8 mouse cellular contexts compared by ENCODE assay signal in genomic region chr17:35236390-35236746, GRCm38 (mm10). TPM values are rescaled to one million over a fixed set of nuclear protein-coding genes. Genes with fewer than 3 reads are reported as not detected.
DNase-seq lines count a peak whose midpoint lies in the region; ATAC-seq and TF ChIP-seq lines count a peak whose summit lies in the region.

No protein-coding gene starts in this region.

- peak; percentile 28; the same call in 1 of the 2 replicates for TF ChIP-seq POLR2A in brain, embryonic 14.5 days (IDR thresholded peaks at IDR 0.05; ENCODE audit: borderline replicate concordance, extremely low read depth, insufficient read depth, insufficient read length, poor library complexity, severe bottlenecking)

- H3K4me2 ChIP-seq in heart, embryonic 11.5 days, result peak overlapping the region; percentile 90
- peak overlapping the region; percentile 70 for H3K4me2 ChIP-seq in kidney, embryonic 15.5 days
- H3K4me2 ChIP-seq in limb, embryonic 15.5 days, result peak overlapping the region; percentile 80
- peak overlapping the region; percentile 89 for H3K4me2 ChIP-seq in midbrain, postnatal 0 days (ENCODE audit: low read depth, low read length, poor library complexity, severe bottlenecking)

- peak overlapping the region; percentile 51 for H3K4me3 ChIP-seq in C2C12 (ENCODE audit: insufficient read depth, poor library complexity, severe bottlenecking)
- H3K4me3 ChIP-seq in heart, embryonic 11.5 days (ENCODE audit: low read depth, low read length), result peak overlapping the region; percentile 67
- peak overlapping the region; percentile 67 for H3K4me3 ChIP-seq in kidney, embryonic 15.5 days (replicated peaks)
- peak overlapping the region; percentile 57 for H3K4me3 ChIP-seq in limb, embryonic 15.5 days
- peak overlapping the region; percentile 42 for H3K4me3 ChIP-seq in midbrain, postnatal 0 days (ENCODE audit: low read depth, low read length)

- peaks cover 21% of the 10 kb centered on the region for H3K36me3 ChIP-seq in C2C12 (ENCODE audit: control insufficient read depth, insufficient read depth)
- H3K36me3 ChIP-seq in heart, embryonic 11.5 days (ENCODE audit: control insufficient read depth, insufficient read depth, low read length), result no peaks in the 10 kb centered on the region
- H3K36me3 ChIP-seq in kidney, embryonic 15.5 days, result peaks cover 14% of the 10 kb centered on the region
- peaks cover 3% of the 10 kb centered on the region; the same call in 1 of the 2 replicates for H3K36me3 ChIP-seq in limb, embryonic 15.5 days
- H3K36me3 ChIP-seq in midbrain, postnatal 0 days (ENCODE audit: insufficient read depth, low read length), result peaks cover 15% of the 10 kb centered on the region; the same call in 1 of the 2 replicates

- no peaks in the 10 kb centered on the region for H3K27me3 ChIP-seq in C2C12 (ENCODE audit: control insufficient read depth, insufficient read depth, insufficient read length)
- no peaks in the 10 kb centered on the region for H3K27me3 ChIP-seq in heart, embryonic 11.5 days (ENCODE audit: control insufficient read depth, insufficient read depth, low read length)
- no peaks in the 10 kb centered on the region for H3K27me3 ChIP-seq in kidney, embryonic 15.5 days
- H3K27me3 ChIP-seq in limb, embryonic 15.5 days, result no peaks in the 10 kb centered on the region
- no peaks in the 10 kb centered on the region for H3K27me3 ChIP-seq in midbrain, postnatal 0 days (ENCODE audit: insufficient read depth, low read length)

- peak; percentile 95 for DNase-seq in brain, embryonic 14.5 days (ENCODE audit: low read depth)
- DNase-seq in midbrain, postnatal 0 days (ENCODE audit: low spot score), result peak; percentile 95
- DNase-seq in spleen, postnatal 10 days (ENCODE audit: low spot score in 2 of 2), result peak; percentile 99 to 100

- under 1% methylated on average over 18 of the region's 18 CpGs for WGBS in heart, embryonic 11.5 days (ENCODE audit: insufficient replicate concordance)
- WGBS in kidney, embryonic 15.5 days, result under 1% methylated on average over 18 of the region's 18 CpGs
- WGBS in limb, embryonic 15.5 days, result under 1% methylated on average over 18 of the region's 18 CpGs
- under 1% methylated on average over 18 of the region's 18 CpGs for WGBS in midbrain, postnatal 0 days

- peak overlapping the region; percentile 93 for H3K9ac ChIP-seq in heart, embryonic 11.5 days (ENCODE audit: low read depth, low read length)
- peak overlapping the region; percentile 89 for H3K9ac ChIP-seq in kidney, embryonic 15.5 days
- peak overlapping the region; percentile 59 for H3K9ac ChIP-seq in limb, embryonic 15.5 days
- peak overlapping the region; percentile 66 for H3K9ac ChIP-seq in midbrain, postnatal 0 days (replicated peaks; ENCODE audit: low read length, poor library complexity, severe bottlenecking)

- peaks cover 15% of the 10 kb centered on the region for H3K79me3 ChIP-seq in C2C12 (ENCODE audit: low read depth)

- H3K9me3 ChIP-seq in heart, embryonic 11.5 days (replicated peaks; ENCODE audit: control insufficient read depth, low read length), result no peaks in the 10 kb centered on the region
- no peaks in the 10 kb centered on the region for H3K9me3 ChIP-seq in kidney, embryonic 15.5 days (replicated peaks)
- H3K9me3 ChIP-seq in limb, embryonic 15.5 days, result no peaks in the 10 kb centered on the region
- no peaks in the 10 kb centered on the region for H3K9me3 ChIP-seq in midbrain, postnatal 0 days (ENCODE audit: low read length)

- H3K79me2 ChIP-seq in C2C12 (ENCODE audit: control insufficient read depth, insufficient read depth), result peaks cover 40% of the 10 kb centered on the region

- H3ac ChIP-seq in C2C12 (ENCODE audit: control insufficient read depth, insufficient read length, low read depth), result peak overlapping the region; percentile 76

- H3K4me1 ChIP-seq in heart, embryonic 11.5 days (ENCODE audit: control insufficient read depth, insufficient read depth, low read length), result peaks cover 23% of the 10 kb centered on the region
- peaks cover 53% of the 10 kb centered on the region for H3K4me1 ChIP-seq in kidney, embryonic 15.5 days
- peaks cover 45% of the 10 kb centered on the region for H3K4me1 ChIP-seq in limb, embryonic 15.5 days
- H3K4me1 ChIP-seq in midbrain, postnatal 0 days (ENCODE audit: insufficient read depth, low read length), result peaks cover 5% of the 10 kb centered on the region; the same call in 1 of the 2 replicates

- peak overlapping the region; percentile 96 for H3K27ac ChIP-seq in heart, embryonic 11.5 days (ENCODE audit: low read depth, low read length)
- H3K27ac ChIP-seq in kidney, embryonic 15.5 days, result peak overlapping the region; percentile 98
- peak overlapping the region; percentile 96 for H3K27ac ChIP-seq in limb, embryonic 15.5 days
- H3K27ac ChIP-seq in midbrain, postnatal 0 days (ENCODE audit: low read depth, low read length), result peak overlapping the region; percentile 92

- ATAC-seq in erythroblast, adult 5-6 weeks (replicated peaks; ENCODE audit: low FRiP score, poor library complexity, severe bottlenecking), result peak; percentile 82
- ATAC-seq in heart, embryonic 11.5 days (replicated peaks; ENCODE audit: insufficient number of reproducible peaks, low FRiP score, low TSS enrichment), result peak; percentile 61
- peak; percentile 50 for ATAC-seq in kidney, embryonic 15.5 days (replicated peaks; ENCODE audit: low FRiP score)
- ATAC-seq in limb, embryonic 15.5 days (ENCODE audit: insufficient number of reproducible peaks, low FRiP score, low TSS enrichment, low read depth), result peak; percentile 50
- peak; percentile 90 for ATAC-seq in midbrain, postnatal 0 days (ENCODE audit: low FRiP score)

- peak; percentile 88 for TF ChIP-seq CTCF in C2C12 (IDR thresholded peaks at IDR 0.05; ENCODE audit: control insufficient read depth, insufficient read depth, insufficient read length)
- peak; percentile 98 for TF ChIP-seq CTCF in brain, embryonic 14.5 days (IDR thresholded peaks at IDR 0.05; ENCODE audit: borderline replicate concordance, extremely low read depth, insufficient read depth, insufficient read length)
- peak; percentile 100 for TF ChIP-seq CTCF in midbrain, postnatal 0 days (IDR thresholded peaks at IDR 0.05)

RNA-seq across cellular contexts. Expression of gene Nfkbil1, which starts 0.8 kb away (rescaled TPM):
- 20.1 TPM for polyA plus RNA-seq in C2C12 (2012; fragmentation: generic; extraction: Trizol)
- polyA plus RNA-seq in brain, embryonic 14.5 days (2012; rRNA removed), result 13.4 and 17.3 TPM in 2 replicates
- total RNA-seq in erythroblast, adult 5-6 weeks (2015; ENCODE audit: low replicate concordance), result 0.58 and 1.0 TPM in 2 replicates
- 2.2 TPM in 1 of 2 replicates, not detected in the other for total RNA-seq in erythroblast, adult 5-6 weeks (2017; ENCODE audit: low replicate concordance)
- 2.3 and 4.9 TPM in 2 replicates for polyA plus RNA-seq in heart, embryonic 11.5 days (2014; fragmentation: Nextera tagmentation; extraction: Ambion mirVana)
- polyA plus RNA-seq in kidney, embryonic 15.5 days (2015; fragmentation: Nextera tagmentation; extraction: Ambion mirVana), result 11.3 and 12.4 TPM in 2 replicates
- polyA plus RNA-seq in limb, embryonic 15.5 days (2015; fragmentation: Nextera tagmentation; extraction: Ambion mirVana), result 11.2 and 11.8 TPM in 2 replicates
- total RNA-seq in midbrain, postnatal 0 days (2014; rRNA removed), result 17.0 and 18.5 TPM in 2 replicates
- polyA plus RNA-seq in midbrain, postnatal 0 days (2015; fragmentation: Nextera tagmentation; extraction: Ambion mirVana), result 11.2 and 12.3 TPM in 2 replicates

RNA-seq across cellular contexts. Expression of gene Atp6v1g2, which starts 2.9 kb away (rescaled TPM):
- 1.4 TPM for polyA plus RNA-seq in C2C12 (2012; fragmentation: generic; extraction: Trizol)
- polyA plus RNA-seq in brain, embryonic 14.5 days (2012; rRNA removed), result 72.5 and 74.9 TPM in 2 replicates
- 1.0 and 2.7 TPM in 2 replicates for total RNA-seq in erythroblast, adult 5-6 weeks (2015; ENCODE audit: low replicate concordance)
- 3.8 TPM in 1 of 2 replicates, not detected in the other for total RNA-seq in erythroblast, adult 5-6 weeks (2017; ENCODE audit: low replicate concordance)
- polyA plus RNA-seq in heart, embryonic 11.5 days (2014; fragmentation: Nextera tagmentation; extraction: Ambion mirVana), result 9.3 and 10.1 TPM in 2 replicates
- 6.2 and 6.4 TPM in 2 replicates for polyA plus RNA-seq in kidney, embryonic 15.5 days (2015; fragmentation: Nextera tagmentation; extraction: Ambion mirVana)
- 3.7 and 3.8 TPM in 2 replicates for polyA plus RNA-seq in limb, embryonic 15.5 days (2015; fragmentation: Nextera tagmentation; extraction: Ambion mirVana)
- total RNA-seq in midbrain, postnatal 0 days (2014; rRNA removed), result 109 and 117 TPM in 2 replicates
- polyA plus RNA-seq in midbrain, postnatal 0 days (2015; fragmentation: Nextera tagmentation; extraction: Ambion mirVana), result 210 and 232 TPM in 2 replicates

RNA-seq across cellular contexts. Expression of gene Ddx39b, which starts 5.2 kb away (rescaled TPM):
- 330 TPM for polyA plus RNA-seq in C2C12 (2012; fragmentation: generic; extraction: Trizol)
- polyA plus RNA-seq in brain, embryonic 14.5 days (2012; rRNA removed), result 887 and 1,110 TPM in 2 replicates
- 65.7 and 80.5 TPM in 2 replicates for total RNA-seq in erythroblast, adult 5-6 weeks (2015; ENCODE audit: low replicate concordance)
- total RNA-seq in erythroblast, adult 5-6 weeks (2017; ENCODE audit: low replicate concordance), result 48.1 and 50.2 TPM in 2 replicates
- 317 and 318 TPM in 2 replicates for polyA plus RNA-seq in heart, embryonic 11.5 days (2014; fragmentation: Nextera tagmentation; extraction: Ambion mirVana)
- polyA plus RNA-seq in kidney, embryonic 15.5 days (2015; fragmentation: Nextera tagmentation; extraction: Ambion mirVana), result 531 and 538 TPM in 2 replicates
- polyA plus RNA-seq in limb, embryonic 15.5 days (2015; fragmentation: Nextera tagmentation; extraction: Ambion mirVana), result 401 and 418 TPM in 2 replicates
- total RNA-seq in midbrain, postnatal 0 days (2014; rRNA removed), result 261 and 288 TPM in 2 replicates
- 320 and 329 TPM in 2 replicates for polyA plus RNA-seq in midbrain, postnatal 0 days (2015; fragmentation: Nextera tagmentation; extraction: Ambion mirVana)

RNA-seq across cellular contexts. Expression of gene Gm16181, which starts 15.7 kb away (rescaled TPM):
- polyA plus RNA-seq in C2C12 (2012; fragmentation: generic; extraction: Trizol), result not detected
- polyA plus RNA-seq in brain, embryonic 14.5 days (2012; rRNA removed), result not detected in 2 replicates
- total RNA-seq in erythroblast, adult 5-6 weeks (2015; ENCODE audit: low replicate concordance), result not detected in 2 replicates
- not detected in 2 replicates for total RNA-seq in erythroblast, adult 5-6 weeks (2017; ENCODE audit: low replicate concordance)
- polyA plus RNA-seq in heart, embryonic 11.5 days (2014; fragmentation: Nextera tagmentation; extraction: Ambion mirVana), result 0.44 TPM in 1 of 2 replicates, not detected in the other
- 0.65 and 0.69 TPM in 2 replicates for polyA plus RNA-seq in kidney, embryonic 15.5 days (2015; fragmentation: Nextera tagmentation; extraction: Ambion mirVana)
- polyA plus RNA-seq in limb, embryonic 15.5 days (2015; fragmentation: Nextera tagmentation; extraction: Ambion mirVana), result 0.41 and 0.77 TPM in 2 replicates
- not detected in 2 replicates for total RNA-seq in midbrain, postnatal 0 days (2014; rRNA removed)
- 0.33 TPM in 1 of 2 replicates, not detected in the other for polyA plus RNA-seq in midbrain, postnatal 0 days (2015; fragmentation: Nextera tagmentation; extraction: Ambion mirVana)

RNA-seq across cellular contexts. Expression of gene H2-D1, which starts 26.2 kb away (rescaled TPM):
- 23.5 TPM for polyA plus RNA-seq in C2C12 (2012; fragmentation: generic; extraction: Trizol)
- 37.1 and 39.5 TPM in 2 replicates for polyA plus RNA-seq in brain, embryonic 14.5 days (2012; rRNA removed)
- total RNA-seq in erythroblast, adult 5-6 weeks (2015; ENCODE audit: low replicate concordance), result 117 and 224 TPM in 2 replicates
- total RNA-seq in erythroblast, adult 5-6 weeks (2017; ENCODE audit: low replicate concordance), result 217 and 402 TPM in 2 replicates
- polyA plus RNA-seq in heart, embryonic 11.5 days (2014; fragmentation: Nextera tagmentation; extraction: Ambion mirVana), result 21.0 and 29.1 TPM in 2 replicates
- polyA plus RNA-seq in kidney, embryonic 15.5 days (2015; fragmentation: Nextera tagmentation; extraction: Ambion mirVana), result 64.5 and 66.1 TPM in 2 replicates
- 84.7 and 93.0 TPM in 2 replicates for polyA plus RNA-seq in limb, embryonic 15.5 days (2015; fragmentation: Nextera tagmentation; extraction: Ambion mirVana)
- 75.4 and 78.0 TPM in 2 replicates for total RNA-seq in midbrain, postnatal 0 days (2014; rRNA removed)
- polyA plus RNA-seq in midbrain, postnatal 0 days (2015; fragmentation: Nextera tagmentation; extraction: Ambion mirVana), result 130 and 148 TPM in 2 replicates

Comparison
In these comparisons a context has a peak if more than half of its experiments do, and no peak if none do; other contexts are left out.
1. Peak in every context shown above with its lines: DNase-seq, ATAC-seq, H3K4me3 ChIP-seq and H3K27ac ChIP-seq.